Mouse (Mus musculus) limb, embryonic 15.5 days (tissue): ENCODE results near the gene Gm3685. TPM values are rescaled to one million over a fixed set of nuclear protein-coding genes. Genes with fewer than 3 reads are reported as not detected.
"Not testable (repeated sequence)": the region's sequence is repeated elsewhere in the genome, so short reads cannot be mapped to it uniquely, and the experiment has no call there.

ENCODE experiments used
- ATAC-seq: fragments of 200-750 bp; cut with Nextera tagmentation; 2 replicates; pipeline ENCODE4 v1.8.0; 2017; ENCODE audit warnings: low read depth, moderate TSS enrichment; ENCODE audit not compliant: insufficient number of reproducible peaks, low FRiP score, low TSS enrichment
- H3K27ac ChIP-seq: fragments of 300-500 bp; sonication (generic); 2 replicates; pipeline ENCODE4 v1.5.1; 2015; ENCODE audit warnings: moderate library complexity, mild to moderate bottlenecking, inconsistent platforms
- H3K27me3 ChIP-seq: fragments of 300-500 bp; sonication (generic); 2 replicates; pipeline ENCODE4 v1.6.1; 2015; ENCODE audit warnings: inconsistent platforms
- H3K36me3 ChIP-seq: fragments of 300-500 bp; sonication (generic); 2 replicates; pipeline ENCODE4 v1.6.1; 2015; ENCODE audit warnings: inconsistent platforms
- H3K4me1 ChIP-seq: fragments of 300-500 bp; sonication (generic); 2 replicates; pipeline ENCODE4 v1.6.1; 2015; ENCODE audit warnings: inconsistent platforms
- H3K4me2 ChIP-seq: fragments of 300-500 bp; sonication (generic); 2 replicates; pipeline ENCODE4 v1.6.1; 2015; ENCODE audit warnings: mild to moderate bottlenecking, inconsistent platforms
- H3K4me3 ChIP-seq: fragments of 300-500 bp; sonication (generic); 2 replicates; pipeline ENCODE4 v1.5.1; 2015; ENCODE audit warnings: mild to moderate bottlenecking, inconsistent platforms
- H3K9ac ChIP-seq: fragments of 300-500 bp; sonication (generic); 2 replicates; pipeline ENCODE4 v1.6.1; 2015; ENCODE audit warnings: inconsistent platforms
- H3K9me3 ChIP-seq: fragments of 300-500 bp; sonication (generic); 2 replicates; pipeline ENCODE4 v1.6.1; 2016; ENCODE audit warnings: inconsistent platforms
- WGBS: fragments of 180-500 bp; shearing (Covaris S2); methylation state at CpG from one replicate; pipeline ENCODE4 v1.1.7; 2015; 5-methylcytosine and 5-hydroxymethylcytosine counted together
- polyA plus RNA-seq: library from polyadenylated mRNA; unstranded; fragments of >200 nt; fragmentation: Nextera tagmentation; extraction: Ambion mirVana; gene quantifications from 2 replicates; pipeline ENCODE4 v1.2.1, GENCODE M21; 2015

Gm3685 gene
- polyA plus RNA-seq = not detected in 2 replicates

- no CpG with 5 or more reads among the region's 2 CpGs for WGBS
Observed at GRCm38 (mm10) chr14:7044870-7045269, at the start of gene Gm3685. TSS of gene Gm3685 (minus strand) at chr14:7044970.

GRCm38 (mm10) chr14:7026781-7027749 is 17.7 kb downstream of the Gm3685 start, which contains the start of gene Gm10406:
TSS of gene Gm10406 (minus strand) at chr14:7027449.
- not testable (repeated sequence) for ATAC-seq, H3K9me3 ChIP-seq, H3K36me3 ChIP-seq, H3K4me1 ChIP-seq, H3K9ac ChIP-seq, H3K27me3 ChIP-seq, H3K27ac ChIP-seq
- WGBS = under 1% methylated on average over 57 of the region's 70 CpGs
- Histone ChIP-seq H3K4me2 (peak within 1 kb of the TSS; percentile 84), H3K4me3 (peak within 1 kb of the TSS; percentile 45)

More at GRCm38 (mm10) chr14:7044870-7045269, at the start of gene Gm3685:
- H3K36me3 ChIP-seq, H3K4me1 ChIP-seq, H3K27ac ChIP-seq, ATAC-seq, H3K4me3 ChIP-seq, H3K9ac ChIP-seq, H3K9me3 ChIP-seq, H3K27me3 ChIP-seq, H3K4me2 ChIP-seq: not testable (repeated sequence)

- H3K4me2 ChIP-seq = peak overlapping the region; percentile 84; the same call in 1 of the 2 replicates
- not testable (repeated sequence) for H3K27ac ChIP-seq, H3K9ac ChIP-seq, H3K9me3 ChIP-seq, H3K36me3 ChIP-seq, ATAC-seq, H3K27me3 ChIP-seq, H3K4me1 ChIP-seq
- peak overlapping the region; percentile 45; the same call in 1 of the 2 replicates for H3K4me3 ChIP-seq
- WGBS = 12% methylated on average over 9 of the region's 9 CpGs
Observed at GRCm38 (mm10) chr14:7026274-7026673, 18.5 kb downstream of the Gm3685 start.

Other genes starting within 250 kb of the Gm3685 start
- gene Gm3642, start 204.7 kb downstream of the Gm3685 start, polyA plus RNA-seq = not detected in 2 replicates
- gene Gm3667, start 155.0 kb downstream of the Gm3685 start, polyA plus RNA-seq = 0.63 and 0.96 TPM in 2 replicates
- not detected in 2 replicates for gene Gm6356, start 71.2 kb downstream of the Gm3685 start, polyA plus RNA-seq
- gene Gm10406, start 17.5 kb downstream of the Gm3685 start, polyA plus RNA-seq = 0.50 and 0.59 TPM in 2 replicates
- 0.52 and 0.73 TPM in 2 replicates for gene Gm3696, start 55.7 kb upstream of the Gm3685 start, polyA plus RNA-seq
- not detected in 2 replicates for gene Gm6676, start 80.4 kb upstream of the Gm3685 start, polyA plus RNA-seq
- 5.3 and 5.6 TPM in 2 replicates for gene Gm3512, start 129.6 kb upstream of the Gm3685 start, polyA plus RNA-seq
- not detected in 2 replicates for gene Gm16434, start 149.6 kb upstream of the Gm3685 start, polyA plus RNA-seq
- not detected in 2 replicates for gene Gm3727, start 219.7 kb upstream of the Gm3685 start, polyA plus RNA-seq